Mouse (Mus musculus): ENCODE measurements around the gene Pnpla2. TPM values are rescaled to one million over a fixed set of nuclear protein-coding genes. Genes with fewer than 3 reads are reported as not detected.
A peak's percentile ranks its signal among the peaks of the same experiment; 100 is the strongest.

Pnpla2 gene
- polyA plus RNA-seq, 1 experiment from 2014 or later = 17.6 TPM

- WGBS = 80% methylated on average over 6 of the region's 6 CpGs
- DNase-seq (ENCODE audit: low spot score) (no peak), ATAC-seq (ENCODE audit: insufficient read depth, low FRiP score, low TSS enrichment) (no peak)
Observed at GRCm38 (mm10) chr7:141416144-141416841, 38.7 kb upstream of the Pnpla2 start.

GRCm38 (mm10) chr7:141417731-141418681 lies 37.0 kb upstream of the Pnpla2 start:
- Histone ChIP-seq H3K27me3 (ENCODE audit: control insufficient read depth, insufficient read depth, low read length) (no peaks in the 10 kb centered on the region), H3K27ac (ENCODE audit: low read depth, low read length) (no peak overlapping the region), H3K4me2 (ENCODE audit: low read depth) (no peak overlapping the region), H3K9ac (ENCODE audit: low read length) (no peak overlapping the region), H3K4me3 (ENCODE audit: low read depth, low read length) (no peak overlapping the region), H3K9me3 (ENCODE audit: control insufficient read depth, low read length) (no peaks in the 10 kb centered on the region), H3K36me3 (ENCODE audit: control insufficient read depth, insufficient read depth, low read length) (no peaks in the 10 kb centered on the region), H3K4me1 (ENCODE audit: control insufficient read depth, insufficient read depth, low read length) (peaks cover 3% of the 10 kb centered on the region; the same call in 1 of the 2 replicates)
- ATAC-seq (ENCODE audit: insufficient read depth, low FRiP score, low TSS enrichment) (no peak), DNase-seq (ENCODE audit: low spot score) (no peak)
- 70% methylated on average over 8 of the region's 8 CpGs for WGBS

More at GRCm38 (mm10) chr7:141416144-141416841, 38.7 kb upstream of the Pnpla2 start:
- no peaks in the 10 kb centered on the region for H3K36me3 ChIP-seq (ENCODE audit: control insufficient read depth, insufficient read depth, low read length)
- H3K4me3 ChIP-seq (ENCODE audit: low read depth, low read length) = no peak overlapping the region
- H3K27ac ChIP-seq (ENCODE audit: low read depth, low read length) = no peak overlapping the region
- H3K9ac ChIP-seq (ENCODE audit: low read length) = no peak overlapping the region
- no peaks in the 10 kb centered on the region for H3K27me3 ChIP-seq (ENCODE audit: control insufficient read depth, insufficient read depth, low read length)
- no peak overlapping the region for H3K4me2 ChIP-seq (ENCODE audit: low read depth)
- H3K9me3 ChIP-seq (ENCODE audit: control insufficient read depth, low read length) = no peaks in the 10 kb centered on the region
- peaks cover 6% of the 10 kb centered on the region; the same call in 1 of the 2 replicates for H3K4me1 ChIP-seq (ENCODE audit: control insufficient read depth, insufficient read depth, low read length)

- H3K4me1 ChIP-seq (ENCODE audit: control insufficient read depth, insufficient read depth, low read length) = peaks cover 3% of the 10 kb centered on the region; the same call in 1 of the 2 replicates
- no peaks in the 10 kb centered on the region for H3K36me3 ChIP-seq (ENCODE audit: control insufficient read depth, insufficient read depth, low read length)
- WGBS = 71% methylated on average over 7 of the region's 7 CpGs
- H3K4me3 ChIP-seq (ENCODE audit: low read depth, low read length) = no peak overlapping the region
- ATAC-seq (ENCODE audit: insufficient read depth, low FRiP score, low TSS enrichment) (no peak), DNase-seq (ENCODE audit: low spot score) (no peak)
- H3K9me3 ChIP-seq (ENCODE audit: control insufficient read depth, low read length) = no peaks in the 10 kb centered on the region
- no peak overlapping the region for H3K9ac ChIP-seq (ENCODE audit: low read length)
- no peak overlapping the region for H3K4me2 ChIP-seq (ENCODE audit: low read depth)
- H3K27ac ChIP-seq (ENCODE audit: low read depth, low read length) = no peak overlapping the region
- no peaks in the 10 kb centered on the region for H3K27me3 ChIP-seq (ENCODE audit: control insufficient read depth, insufficient read depth, low read length)
Observed at GRCm38 (mm10) chr7:141418970-141419369, 36.0 kb upstream of the Pnpla2 start.

- ATAC-seq (ENCODE audit: insufficient read depth, low FRiP score, low TSS enrichment) (no peak), DNase-seq (ENCODE audit: low spot score) (no peak)
- Histone ChIP-seq H3K9me3 (ENCODE audit: control insufficient read depth, low read length) (no peaks in the 10 kb centered on the region), H3K4me1 (ENCODE audit: control insufficient read depth, insufficient read depth, low read length) (no peaks in the 10 kb centered on the region), H3K27ac (ENCODE audit: low read depth, low read length) (no peak overlapping the region), H3K4me3 (ENCODE audit: low read depth, low read length) (no peak overlapping the region), H3K27me3 (ENCODE audit: control insufficient read depth, insufficient read depth, low read length) (no peaks in the 10 kb centered on the region), H3K9ac (ENCODE audit: low read length) (no peak overlapping the region), H3K4me2 (ENCODE audit: low read depth) (no peak overlapping the region), H3K36me3 (ENCODE audit: control insufficient read depth, insufficient read depth, low read length) (no peaks in the 10 kb centered on the region)
- WGBS = 87% methylated on average over 9 of the region's 9 CpGs
Observed at GRCm38 (mm10) chr7:141420030-141420702, 34.8 kb upstream of the Pnpla2 start.

GRCm38 (mm10) chr7:141423811-141424210 lies 31.2 kb upstream of the Pnpla2 start:
- no peak overlapping the region for H3K9ac ChIP-seq (ENCODE audit: low read length)
- no peak overlapping the region for H3K4me2 ChIP-seq (ENCODE audit: low read depth)
- no peak overlapping the region for H3K4me3 ChIP-seq (ENCODE audit: low read depth, low read length)
- no peak overlapping the region for H3K27ac ChIP-seq (ENCODE audit: low read depth, low read length)
- H3K9me3 ChIP-seq (ENCODE audit: control insufficient read depth, low read length) = no peaks in the 10 kb centered on the region
- no peaks in the 10 kb centered on the region for H3K36me3 ChIP-seq (ENCODE audit: control insufficient read depth, insufficient read depth, low read length)
- 76% methylated on average over 4 of the region's 4 CpGs for WGBS
- DNase-seq (ENCODE audit: low spot score) (no peak), ATAC-seq (ENCODE audit: insufficient read depth, low FRiP score, low TSS enrichment) (no peak)
- H3K4me1 ChIP-seq (ENCODE audit: control insufficient read depth, insufficient read depth, low read length) = peaks cover under 1% of the 10 kb centered on the region; the same call in 1 of the 2 replicates
- no peaks in the 10 kb centered on the region for H3K27me3 ChIP-seq (ENCODE audit: control insufficient read depth, insufficient read depth, low read length)

- Histone ChIP-seq H3K9me3 (ENCODE audit: control insufficient read depth, low read length) (no peaks in the 10 kb centered on the region), H3K4me2 (ENCODE audit: low read depth) (no peak overlapping the region), H3K4me1 (ENCODE audit: control insufficient read depth, insufficient read depth, low read length) (peaks cover 10% of the 10 kb centered on the region; the same call in 1 of the 2 replicates), H3K27me3 (ENCODE audit: control insufficient read depth, insufficient read depth, low read length) (no peaks in the 10 kb centered on the region), H3K36me3 (ENCODE audit: control insufficient read depth, insufficient read depth, low read length) (peaks cover 6% of the 10 kb centered on the region), H3K4me3 (ENCODE audit: low read depth, low read length) (no peak overlapping the region), H3K9ac (ENCODE audit: low read length) (no peak overlapping the region), H3K27ac (ENCODE audit: low read depth, low read length) (no peak overlapping the region)
- WGBS = 81% methylated on average over 12 of the region's 12 CpGs
- no peak for DNase-seq (ENCODE audit: low spot score)
- no peak for ATAC-seq (ENCODE audit: insufficient read depth, low FRiP score, low TSS enrichment)
Observed at GRCm38 (mm10) chr7:141426948-141427730, 27.9 kb upstream of the Pnpla2 start.

GRCm38 (mm10) chr7:141428701-141429100 lies 26.3 kb upstream of the Pnpla2 start:
- ATAC-seq (ENCODE audit: insufficient read depth, low FRiP score, low TSS enrichment) (no peak), DNase-seq (ENCODE audit: low spot score) (no peak)
- Histone ChIP-seq H3K9ac (ENCODE audit: low read length) (peak overlapping the region; percentile 59), H3K36me3 (ENCODE audit: control insufficient read depth, insufficient read depth, low read length) (peaks cover 9% of the 10 kb centered on the region), H3K4me3 (ENCODE audit: low read depth, low read length) (peak overlapping the region; percentile 38), H3K4me2 (ENCODE audit: low read depth) (peak overlapping the region; percentile 57), H3K27me3 (ENCODE audit: control insufficient read depth, insufficient read depth, low read length) (no peaks in the 10 kb centered on the region), H3K27ac (ENCODE audit: low read depth, low read length) (no peak overlapping the region), H3K9me3 (ENCODE audit: control insufficient read depth, low read length) (no peaks in the 10 kb centered on the region), H3K4me1 (ENCODE audit: control insufficient read depth, insufficient read depth, low read length) (peaks cover 13% of the 10 kb centered on the region)
- 60% methylated on average over 5 of the region's 5 CpGs for WGBS

- WGBS = 3% methylated on average over 19 of the region's 19 CpGs
- H3K27ac ChIP-seq (ENCODE audit: low read depth, low read length) = peak within 1 kb of the TSS; percentile 50; the same call in 1 of the 2 replicates
- ATAC-seq (ENCODE audit: insufficient read depth, low FRiP score, low TSS enrichment) (peak; percentile 72), DNase-seq (ENCODE audit: low spot score) (peak; percentile 78)
- peaks cover 9% of the 10 kb centered on the region for H3K36me3 ChIP-seq (ENCODE audit: control insufficient read depth, insufficient read depth, low read length)
- peak within 1 kb of the TSS; percentile 57 for H3K4me2 ChIP-seq (ENCODE audit: low read depth)
- no peaks in the 10 kb centered on the region for H3K27me3 ChIP-seq (ENCODE audit: control insufficient read depth, insufficient read depth, low read length)
- peak within 1 kb of the TSS; percentile 59 for H3K9ac ChIP-seq (ENCODE audit: low read length)
- H3K4me3 ChIP-seq (ENCODE audit: low read depth, low read length) = peak within 1 kb of the TSS; percentile 38
- H3K9me3 ChIP-seq (ENCODE audit: control insufficient read depth, low read length) = no peaks in the 10 kb centered on the region
- peaks cover 18% of the 10 kb centered on the region for H3K4me1 ChIP-seq (ENCODE audit: control insufficient read depth, insufficient read depth, low read length)
Observed at GRCm38 (mm10) chr7:141429310-141429709, 25.7 kb upstream of the Pnpla2 start, which contains the start of gene Cend1. TSS of gene Cend1 (minus strand) at chr7:141429491.
